Mouse (Mus musculus) cerebellum, adult 11-12 months (tissue): ENCODE results near the gene Nlrp6.

Experiments
- DNase-seq: peaks from one replicate; pipeline ENCODE4 v3.0.0; 2022

Nlrp6 gene

DNA sequence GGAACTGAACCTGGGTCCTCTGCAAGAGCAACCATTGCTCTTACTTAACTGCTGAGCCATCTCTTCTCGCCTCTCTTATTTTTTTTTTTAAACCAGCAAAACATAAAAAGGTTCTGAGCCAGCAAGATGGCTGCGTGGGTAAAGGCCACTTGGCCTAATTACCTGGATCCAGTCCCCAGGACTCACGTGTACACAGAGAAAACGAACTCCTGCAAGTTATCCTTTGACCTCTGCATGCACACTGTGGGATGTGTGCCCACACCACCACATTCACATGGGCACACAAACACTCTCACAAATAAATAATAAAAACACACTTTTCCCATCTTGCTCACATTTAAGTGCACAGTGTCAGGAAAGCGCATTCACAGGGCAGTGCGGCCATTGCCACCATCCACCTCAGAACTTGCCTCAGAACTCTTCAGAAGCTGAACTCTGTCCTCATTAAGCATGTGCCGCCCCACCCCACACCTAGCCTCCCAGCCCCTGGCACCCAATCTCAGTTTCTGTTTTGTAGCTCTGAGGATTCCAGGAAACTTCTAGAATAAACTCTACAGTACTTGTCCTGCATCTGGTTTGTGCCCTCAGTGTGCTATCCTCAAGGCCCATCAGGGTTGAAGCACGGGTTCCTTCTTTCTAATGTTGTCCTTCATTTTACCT, 6.5 kb upstream of the Nlrp6 start:
- no peak for DNase-seq

- DNase-seq = no peak
Measured at GRCm38 (mm10) chr7:140919911-140920310, 791 bp upstream of the Nlrp6 start.

- DNase-seq = no peak
Measured at GRCm38 (mm10) chr7:140921225-140921975, 698 bp downstream of the Nlrp6 start.

DNA sequence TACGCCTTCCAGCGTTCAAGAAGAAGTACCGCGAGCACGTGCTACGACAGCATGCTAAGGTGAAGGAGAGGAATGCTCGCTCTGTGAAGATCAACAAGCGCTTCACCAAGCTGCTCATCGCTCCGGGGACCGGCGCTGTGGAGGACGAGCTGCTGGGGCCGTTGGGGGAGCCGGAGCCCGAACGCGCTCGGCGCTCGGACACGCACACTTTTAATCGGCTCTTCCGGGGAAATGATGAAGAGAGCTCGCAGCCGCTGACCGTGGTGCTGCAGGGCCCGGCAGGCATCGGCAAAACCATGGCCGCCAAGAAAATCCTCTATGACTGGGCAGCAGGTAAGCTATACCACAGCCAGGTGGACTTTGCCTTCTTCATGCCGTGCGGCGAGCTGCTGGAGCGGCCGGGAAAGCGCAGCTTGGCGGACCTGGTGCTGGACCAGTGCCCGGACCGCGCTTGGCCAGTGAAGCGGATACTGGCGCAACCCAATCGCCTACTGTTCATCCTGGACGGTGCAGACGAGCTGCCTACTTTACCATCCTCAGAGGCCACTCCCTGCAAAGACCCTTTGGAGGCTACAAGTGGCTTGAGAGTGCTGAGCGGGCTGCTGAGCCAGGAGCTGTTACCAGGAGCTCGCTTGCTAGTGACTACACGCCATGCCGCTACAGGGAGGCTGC, 1.8 kb downstream of the Nlrp6 start:
- peak; percentile 83 for DNase-seq

GRCm38 (mm10) chr7:140923070-140923775, 2.5 kb downstream of the Nlrp6 start:
- no peak for DNase-seq

- no peak for DNase-seq
Measured at GRCm38 (mm10) chr7:140927181-140927580, 6.5 kb downstream of the Nlrp6 start.

GRCm38 (mm10) chr7:140938436-140938835, 17.7 kb downstream of the Nlrp6 start:
- DNase-seq = no peak

GRCm38 (mm10) chr7:140938896-140939295, 18.2 kb downstream of the Nlrp6 start:
- no peak for DNase-seq

DNA sequence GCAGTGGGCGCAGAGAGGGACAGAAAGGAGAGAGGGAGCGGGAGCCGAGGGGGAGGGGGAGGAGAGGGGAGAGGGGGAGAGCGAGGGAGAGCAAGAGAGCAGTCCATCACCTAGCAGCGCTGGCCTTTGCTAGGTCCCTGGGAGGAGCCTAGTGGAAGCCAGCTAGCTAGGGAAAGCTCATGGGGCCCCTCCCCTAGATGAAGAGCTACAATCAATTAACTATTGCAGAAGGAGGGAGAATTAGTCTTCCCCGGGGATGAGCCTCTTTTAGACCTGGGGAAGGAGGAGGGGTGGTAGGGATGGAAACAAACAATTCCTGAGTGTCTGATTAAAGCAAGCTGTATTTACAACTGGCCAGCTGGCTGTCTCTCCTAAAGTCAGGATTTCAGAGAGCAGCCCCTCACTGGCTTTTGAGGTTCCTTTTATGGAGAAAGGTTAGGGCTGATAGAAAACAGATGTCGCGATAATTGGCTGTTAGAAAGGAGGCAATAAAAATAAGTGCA, 19.0 kb downstream of the Nlrp6 start:
- no peak for DNase-seq

DNA sequence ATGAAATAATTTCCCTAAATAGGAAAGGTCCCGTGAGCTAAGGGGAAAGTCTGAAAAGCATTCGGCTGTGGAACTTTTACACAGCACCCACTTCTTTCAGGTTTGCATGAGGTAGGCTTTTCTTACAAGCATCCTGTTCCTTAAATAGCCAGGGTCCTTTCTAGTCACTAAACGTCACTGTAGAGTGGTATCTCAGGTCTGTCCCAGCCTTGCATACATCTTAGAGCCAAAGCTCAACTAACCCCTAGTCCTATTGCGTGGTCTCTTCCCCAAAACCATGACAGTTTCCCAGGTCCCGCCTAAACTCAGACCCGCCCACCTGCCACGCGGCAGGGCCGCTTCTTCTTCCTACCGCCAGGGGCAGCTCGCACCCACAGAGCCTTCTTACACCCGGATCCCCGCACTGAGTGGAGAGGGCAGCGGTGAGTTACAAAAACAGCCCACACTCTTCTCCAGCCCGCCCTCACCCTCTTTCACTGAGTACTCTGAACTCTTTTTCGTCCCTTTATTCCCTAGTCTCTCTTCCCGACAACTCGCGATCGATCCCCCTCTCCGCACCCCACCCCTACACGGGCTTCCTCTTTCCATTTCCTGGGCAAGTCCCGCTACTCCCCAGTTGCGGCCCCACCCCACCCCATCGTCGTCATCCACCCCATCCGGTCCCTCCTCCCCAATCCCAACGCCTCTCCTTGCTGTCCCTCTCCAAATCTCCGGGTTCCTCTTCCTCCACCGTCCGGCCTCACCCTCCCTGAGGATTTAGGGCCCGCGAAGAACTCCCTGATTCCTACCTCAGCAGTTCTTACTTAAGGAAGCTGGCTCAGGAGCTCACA, 20.7 kb downstream of the Nlrp6 start, which contains the start of gene Pgghg:
Pgghg (plus strand) TSS at position 170 of the 830 bp plus-strand sequence.
- peak; percentile 36 for DNase-seq

DNA sequence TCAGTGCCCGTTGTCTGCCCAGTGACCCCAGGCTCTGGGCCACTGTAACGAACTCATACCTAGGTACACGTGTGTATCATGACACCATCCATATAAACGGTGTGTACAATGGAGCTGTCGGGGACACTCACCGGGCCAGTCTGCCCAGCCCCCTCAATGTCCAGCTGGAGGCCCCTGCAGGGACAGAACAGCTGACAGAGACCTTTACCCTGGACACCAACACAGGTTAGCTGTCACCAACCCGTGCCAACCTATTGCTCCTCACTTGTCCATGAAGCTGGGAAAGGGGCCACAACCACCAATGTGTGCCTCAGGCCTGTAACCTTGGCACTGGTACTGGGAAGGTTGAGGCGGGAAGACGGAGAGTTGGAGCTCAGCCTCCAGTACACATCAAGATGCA, 21.6 kb downstream of the Nlrp6 start:
- DNase-seq = no peak

- no peak for DNase-seq
Measured at GRCm38 (mm10) chr7:140942811-140943210, 22.1 kb downstream of the Nlrp6 start.

DNA sequence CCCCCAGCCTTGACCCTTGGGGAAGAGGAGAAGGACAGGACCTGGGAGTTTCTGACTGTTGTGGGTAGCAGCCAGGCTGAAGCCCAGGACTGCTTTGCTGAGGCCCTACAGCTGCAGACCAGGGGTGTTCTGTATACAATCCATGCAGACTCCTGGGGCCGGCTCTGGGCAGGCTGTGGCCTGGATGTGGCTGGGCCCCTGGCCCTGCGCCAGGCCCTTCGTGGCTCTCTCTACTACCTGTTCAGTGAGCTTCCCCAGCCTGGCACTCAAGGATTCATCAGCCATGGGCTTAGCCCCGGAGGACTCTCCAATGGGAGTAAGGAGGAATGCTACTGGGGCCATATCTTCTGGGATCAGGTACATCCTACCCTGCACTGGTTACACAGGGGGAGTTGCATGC, 22.7 kb downstream of the Nlrp6 start:
- DNase-seq = no peak

GRCm38 (mm10) chr7:140944236-140944635, 23.5 kb downstream of the Nlrp6 start:
- no peak for DNase-seq

DNA sequence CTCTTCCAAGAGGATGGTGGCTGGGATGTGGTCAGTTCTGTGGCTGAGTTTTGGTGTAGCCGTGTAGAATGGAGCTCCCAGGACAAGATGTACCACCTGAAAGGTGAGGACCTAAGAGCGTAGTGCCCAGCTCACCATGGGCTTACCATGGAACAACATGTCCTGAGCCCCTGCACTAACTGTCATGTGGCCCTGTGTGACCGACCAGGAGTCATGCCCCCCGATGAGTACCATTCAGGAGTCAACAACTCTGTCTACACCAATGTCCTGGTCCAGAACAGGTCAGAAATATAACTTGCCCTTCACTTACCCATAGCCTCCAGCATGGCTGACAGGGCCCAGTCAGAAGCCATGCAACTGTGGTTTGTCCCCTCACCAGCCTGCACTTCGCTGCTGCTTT, 24.5 kb downstream of the Nlrp6 start:
- DNase-seq = no peak

- DNase-seq = no peak
Measured at GRCm38 (mm10) chr7:140946311-140946710, 25.6 kb downstream of the Nlrp6 start.

GRCm38 (mm10) chr7:140946980-140947379, 26.3 kb downstream of the Nlrp6 start:
- DNase-seq = no peak

GRCm38 (mm10) chr7:140948161-140948560, 27.5 kb downstream of the Nlrp6 start:
- DNase-seq = no peak

DNA sequence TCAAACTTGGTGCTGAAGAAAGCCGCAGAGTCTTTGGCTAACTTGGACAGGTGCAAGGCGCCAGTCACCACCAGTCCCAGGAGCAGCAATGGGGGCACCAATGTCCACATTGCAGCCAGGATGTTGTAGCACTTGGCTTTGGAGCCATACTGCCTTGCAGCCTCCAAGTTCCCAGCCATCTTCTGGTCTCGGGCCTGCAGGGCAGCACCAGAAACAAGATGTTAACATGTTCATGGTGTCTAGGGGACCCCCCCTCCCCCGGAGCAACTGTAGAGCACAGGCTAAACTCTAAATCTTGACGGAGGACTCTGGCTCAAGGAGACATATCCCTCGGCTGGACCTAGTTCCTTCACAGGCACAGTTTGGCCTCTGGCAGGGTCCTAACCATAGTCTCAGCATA, 28.6 kb downstream of the Nlrp6 start:
- no peak for DNase-seq

DNA sequence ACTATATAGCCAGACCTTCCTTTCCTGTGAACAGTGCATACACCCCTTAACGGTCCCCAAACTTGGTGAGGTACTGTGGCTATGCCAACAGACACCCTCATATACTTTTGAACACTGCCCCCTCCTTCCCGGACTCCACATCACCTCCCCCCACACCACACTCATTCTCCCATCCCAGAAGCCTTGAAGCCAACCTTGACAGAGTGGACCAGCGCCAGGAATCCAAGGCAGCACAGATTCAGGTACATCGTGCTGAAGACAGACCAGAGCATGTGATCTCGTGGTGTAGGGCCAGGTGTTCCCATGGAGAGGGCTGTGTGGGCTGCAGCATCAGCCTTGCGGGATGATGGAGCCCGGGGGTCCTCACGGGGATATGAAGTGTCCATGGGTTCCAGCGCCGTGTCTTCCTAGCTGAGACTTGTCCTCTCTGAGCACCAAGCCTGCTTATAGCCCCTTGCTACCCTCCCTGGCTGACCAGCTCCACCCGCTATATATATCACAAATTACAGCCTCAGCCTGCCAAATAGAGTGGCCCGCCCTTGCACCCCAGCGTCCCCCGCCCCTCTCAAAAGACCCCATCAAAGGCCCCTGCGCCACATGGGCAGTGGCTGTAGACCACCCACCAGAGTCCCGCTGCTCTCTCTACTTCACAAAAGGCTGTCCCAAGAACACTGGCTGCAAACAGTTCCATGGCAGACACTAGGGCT, 29.3 kb downstream of the Nlrp6 start, which contains the start of gene Ifitm5:
Ifitm5 (minus strand) TSS at position 468 of the 707 bp plus-strand sequence.
- no peak for DNase-seq

DNA sequence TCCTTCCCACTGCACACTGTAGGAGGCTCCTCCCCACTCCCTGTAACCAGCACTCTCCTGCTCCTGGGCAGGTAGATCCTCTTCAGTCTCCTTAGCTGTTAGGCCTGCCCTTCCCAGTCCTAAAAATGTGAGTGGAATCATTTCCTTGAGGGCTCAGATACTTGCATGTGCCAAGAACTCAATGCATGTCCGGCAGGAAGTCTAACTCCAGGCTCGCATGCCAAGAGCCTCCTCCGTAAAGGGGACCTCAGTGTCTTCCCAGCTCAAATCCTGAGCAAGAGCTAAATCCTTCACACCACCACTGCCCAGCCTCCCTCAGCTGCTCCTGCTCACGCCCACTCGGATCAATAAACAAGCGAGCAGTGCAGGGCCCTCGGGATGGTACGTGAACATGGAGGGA, 30.3 kb downstream of the Nlrp6 start:
- DNase-seq = no peak
